Mouse (Mus musculus) granulocyte monocyte progenitor cell, adult 5-6 weeks (primary cell): ENCODE results near the gene Olfr910. TPM values are rescaled to one million over a fixed set of nuclear protein-coding genes. Genes with fewer than 3 reads are reported as not detected.

Source experiments
- ATAC-seq: replicated peaks from 2 replicates; pipeline ENCODE4 v1.8.0; 2016; ENCODE audit warnings: mild to moderate bottlenecking, moderate TSS enrichment, inconsistent platforms; ENCODE audit not compliant: poor library complexity, severe bottlenecking
- total RNA-seq, 2 experiments: library from RNA; stranded (forward) in 1 of 2; stranded (reverse) in 1 of 2; fragments of 200-712, 200-1000 nt in 1 of 2; fragments of >200 nt in 1 of 2; fragmentation: Nextera tagmentation in 1 of 2; gene quantifications; 2 replicates each; pipeline ENCODE4 v1.2.3; 2014 to 2017

Gene Olfr910
- total RNA-seq (2014; fragmentation: Nextera tagmentation): not detected in 2 replicates
- total RNA-seq (2017): not detected in 2 replicates

- ATAC-seq: no peak
Observed at GRCm38 (mm10) chr9:38537549-38537948, at the start of gene Olfr910. TSS of gene Olfr910 (plus strand) at chr9:38537849.

DNA sequence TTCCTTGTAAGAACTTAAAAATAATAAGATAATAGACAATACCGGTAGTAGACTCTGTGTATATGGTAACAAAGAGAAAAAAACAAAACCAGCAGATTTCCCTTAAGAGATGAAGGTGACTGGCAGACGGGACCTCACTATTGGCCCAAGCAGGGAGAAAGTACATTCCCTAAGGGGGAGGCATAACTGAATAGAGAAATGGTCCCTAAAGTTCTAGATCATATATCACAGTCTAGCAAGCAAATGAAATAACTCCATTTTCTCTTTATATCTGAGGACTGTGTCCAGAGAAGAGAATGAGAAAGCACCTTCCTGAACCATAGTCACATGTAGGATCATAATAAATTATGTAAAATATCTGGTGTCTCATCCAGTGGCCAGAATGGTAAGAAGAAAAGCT lies 42.1 kb upstream of the Olfr910 start, which contains the start of gene Olfr907:
Gene Olfr907, plus strand, starts transcription at position 301 of the 400 bp plus-strand sequence.
- no peak for ATAC-seq

- ATAC-seq: no peak
Observed at GRCm38 (mm10) chr9:38512353-38512752, 25.3 kb upstream of the Olfr910 start.

- ATAC-seq: no peak
Observed at GRCm38 (mm10) chr9:38521280-38521679, 16.4 kb upstream of the Olfr910 start, which contains the start of gene Olfr911-ps1. TSS of gene Olfr911-ps1 (plus strand) at chr9:38521580.

GRCm38 (mm10) chr9:38579878-38580277 lies 42.2 kb downstream of the Olfr910 start, which contains the start of gene Olfr912:
TSS of gene Olfr912 (plus strand) at chr9:38580178.
- ATAC-seq: no peak

Other genes with a start within 250 kb of the Olfr910 start
- not detected in 2 replicates for gene Olfr896-ps1, start 246.7 kb upstream of the Olfr910 start, total RNA-seq (2014; fragmentation: Nextera tagmentation)
- not detected in 2 replicates for gene Olfr896-ps1, start 246.7 kb upstream of the Olfr910 start, total RNA-seq (2017)
- not detected in 2 replicates for gene Olfr25, start 208.8 kb upstream of the Olfr910 start, total RNA-seq (2014; fragmentation: Nextera tagmentation)
- gene Olfr25, start 208.8 kb upstream of the Olfr910 start, total RNA-seq (2017): not detected in 2 replicates
- not detected in 2 replicates for gene Olfr898, start 189.4 kb upstream of the Olfr910 start, total RNA-seq (2014; fragmentation: Nextera tagmentation)
- not detected in 2 replicates for gene Olfr898, start 189.4 kb upstream of the Olfr910 start, total RNA-seq (2017)
- gene Olfr250, start 171.0 kb upstream of the Olfr910 start, total RNA-seq (2014; fragmentation: Nextera tagmentation): not detected in 2 replicates
- not detected in 2 replicates for gene Olfr250, start 171.0 kb upstream of the Olfr910 start, total RNA-seq (2017)
- not detected in 2 replicates for gene Olfr251, start 160.8 kb upstream of the Olfr910 start, total RNA-seq (2014; fragmentation: Nextera tagmentation)
- gene Olfr251, start 160.8 kb upstream of the Olfr910 start, total RNA-seq (2017): not detected in 2 replicates
- gene Olfr147, start 136.2 kb upstream of the Olfr910 start, total RNA-seq (2014; fragmentation: Nextera tagmentation): not detected in 2 replicates
- gene Olfr147, start 136.2 kb upstream of the Olfr910 start, total RNA-seq (2017): not detected in 2 replicates
- gene Olfr901, start 108.4 kb upstream of the Olfr910 start, total RNA-seq (2014; fragmentation: Nextera tagmentation): not detected in 2 replicates
- gene Olfr901, start 108.4 kb upstream of the Olfr910 start, total RNA-seq (2017): not detected in 2 replicates
- not detected in 2 replicates for gene Olfr902, start 90.2 kb upstream of the Olfr910 start, total RNA-seq (2014; fragmentation: Nextera tagmentation)
- not detected in 2 replicates for gene Olfr902, start 90.2 kb upstream of the Olfr910 start, total RNA-seq (2017)
- not detected in 2 replicates for gene Olfr904, start 74.7 kb upstream of the Olfr910 start, total RNA-seq (2014; fragmentation: Nextera tagmentation)
- gene Olfr904, start 74.7 kb upstream of the Olfr910 start, total RNA-seq (2017): not detected in 2 replicates
- gene Olfr905, start 66.7 kb upstream of the Olfr910 start, total RNA-seq (2014; fragmentation: Nextera tagmentation): not detected in 2 replicates
- not detected in 2 replicates for gene Olfr905, start 66.7 kb upstream of the Olfr910 start, total RNA-seq (2017)
- gene Olfr906, start 50.8 kb upstream of the Olfr910 start, total RNA-seq (2014; fragmentation: Nextera tagmentation): not detected in 2 replicates
- gene Olfr906, start 50.8 kb upstream of the Olfr910 start, total RNA-seq (2017): not detected in 2 replicates
- not detected in 2 replicates for gene Olfr907, start 42.0 kb upstream of the Olfr910 start, total RNA-seq (2014; fragmentation: Nextera tagmentation)
- not detected in 2 replicates for gene Olfr907, start 42.0 kb upstream of the Olfr910 start, total RNA-seq (2017)
- gene Olfr911-ps1, start 16.3 kb upstream of the Olfr910 start, total RNA-seq (2014; fragmentation: Nextera tagmentation): not detected in 2 replicates
- not detected in 2 replicates for gene Olfr911-ps1, start 16.3 kb upstream of the Olfr910 start, total RNA-seq (2017)
- gene Olfr912, start 42.3 kb downstream of the Olfr910 start, total RNA-seq (2014; fragmentation: Nextera tagmentation): not detected in 2 replicates
- gene Olfr912, start 42.3 kb downstream of the Olfr910 start, total RNA-seq (2017): not detected in 2 replicates
- gene Olfr913, start 54.9 kb downstream of the Olfr910 start, total RNA-seq (2014; fragmentation: Nextera tagmentation): not detected in 2 replicates
- gene Olfr913, start 54.9 kb downstream of the Olfr910 start, total RNA-seq (2017): not detected in 2 replicates
- gene Olfr914, start 67.3 kb downstream of the Olfr910 start, total RNA-seq (2014; fragmentation: Nextera tagmentation): not detected in 2 replicates
- not detected in 2 replicates for gene Olfr914, start 67.3 kb downstream of the Olfr910 start, total RNA-seq (2017)
- gene Olfr916, start 122.0 kb downstream of the Olfr910 start, total RNA-seq (2014; fragmentation: Nextera tagmentation): not detected in 2 replicates
- not detected in 2 replicates for gene Olfr916, start 122.0 kb downstream of the Olfr910 start, total RNA-seq (2017)
- not detected in 2 replicates for gene Olfr917, start 128.0 kb downstream of the Olfr910 start, total RNA-seq (2014; fragmentation: Nextera tagmentation)
- not detected in 2 replicates for gene Olfr917, start 128.0 kb downstream of the Olfr910 start, total RNA-seq (2017)
- not detected in 2 replicates for gene Olfr918, start 136.8 kb downstream of the Olfr910 start, total RNA-seq (2014; fragmentation: Nextera tagmentation)
- gene Olfr918, start 136.8 kb downstream of the Olfr910 start, total RNA-seq (2017): not detected in 2 replicates
- gene Olfr919, start 165.8 kb downstream of the Olfr910 start, total RNA-seq (2014; fragmentation: Nextera tagmentation): not detected in 2 replicates
- not detected in 2 replicates for gene Olfr919, start 165.8 kb downstream of the Olfr910 start, total RNA-seq (2017)
- gene Vwa5a, start 180.4 kb downstream of the Olfr910 start, total RNA-seq (2014; fragmentation: Nextera tagmentation): 23.6 and 28.5 TPM in 2 replicates
- 35.2 and 37.1 TPM in 2 replicates for gene Vwa5a, start 180.4 kb downstream of the Olfr910 start, total RNA-seq (2017)
- not detected in 2 replicates for gene Olfr920, start 214.4 kb downstream of the Olfr910 start, total RNA-seq (2014; fragmentation: Nextera tagmentation)
- 0.15 and 0.17 TPM in 2 replicates for gene Olfr920, start 214.4 kb downstream of the Olfr910 start, total RNA-seq (2017)
- gene Olfr921, start 235.2 kb downstream of the Olfr910 start, total RNA-seq (2014; fragmentation: Nextera tagmentation): not detected in 2 replicates
- gene Olfr921, start 235.2 kb downstream of the Olfr910 start, total RNA-seq (2017): not detected in 2 replicates